Mouse (Mus musculus): ENCODE measurements around the gene Irf9.

Gene Irf9

GRCm38 (mm10) chr14:55603271-55603632 is at the start of gene Irf9:
Gene Irf9, plus strand, starts transcription at chr14:55603571.
- DNase-seq (ENCODE audit: low spot score), result no peak

GRCm38 (mm10) chr14:55554635-55555034 is 48.7 kb upstream of the Irf9 start:
- no peak for DNase-seq (ENCODE audit: low spot score)

GRCm38 (mm10) chr14:55555788-55556187 is 47.6 kb upstream of the Irf9 start:
- DNase-seq (ENCODE audit: low spot score), result no peak

- peak; percentile 48 for DNase-seq (ENCODE audit: low spot score)
Measured at GRCm38 (mm10) chr14:55557003-55557402, 46.4 kb upstream of the Irf9 start.

- no peak for DNase-seq (ENCODE audit: low spot score)
Measured at GRCm38 (mm10) chr14:55557587-55557986, 45.8 kb upstream of the Irf9 start.

- DNase-seq (ENCODE audit: low spot score), result no peak
Measured at GRCm38 (mm10) chr14:55558740-55559448, 44.5 kb upstream of the Irf9 start.

GRCm38 (mm10) chr14:55559799-55560201 is 43.6 kb upstream of the Irf9 start, which contains the start of gene Dcaf11:
Gene Dcaf11, plus strand, starts transcription at chr14:55560006.
- peak; percentile 86 for DNase-seq (ENCODE audit: low spot score)

GRCm38 (mm10) chr14:55560202-55561073 is 42.9 kb upstream of the Irf9 start, which contains the start of gene A730061H03Rik:
Gene A730061H03Rik, minus strand, starts transcription at chr14:55560406.
- DNase-seq (ENCODE audit: low spot score), result peak; percentile 95

- DNase-seq (ENCODE audit: low spot score), result no peak
Measured at GRCm38 (mm10) chr14:55561860-55562259, 41.5 kb upstream of the Irf9 start.

GRCm38 (mm10) chr14:55563249-55563648 is 40.1 kb upstream of the Irf9 start:
- no peak for DNase-seq (ENCODE audit: low spot score)

- DNase-seq (ENCODE audit: low spot score), result no peak
Measured at GRCm38 (mm10) chr14:55565748-55566147, 37.6 kb upstream of the Irf9 start.

- no peak for DNase-seq (ENCODE audit: low spot score)
Measured at GRCm38 (mm10) chr14:55567496-55567895, 35.9 kb upstream of the Irf9 start.

- no peak for DNase-seq (ENCODE audit: low spot score)
Measured at GRCm38 (mm10) chr14:55570588-55570987, 32.8 kb upstream of the Irf9 start.

- DNase-seq (ENCODE audit: low spot score), result no peak
Measured at GRCm38 (mm10) chr14:55571760-55572159, 31.6 kb upstream of the Irf9 start.

GRCm38 (mm10) chr14:55575302-55575701 is 28.1 kb upstream of the Irf9 start, which contains the start of gene Fitm1:
Gene Fitm1, plus strand, starts transcription at chr14:55575617.
- no peak for DNase-seq (ENCODE audit: low spot score)

GRCm38 (mm10) chr14:55575711-55576110 is 27.7 kb upstream of the Irf9 start:
- DNase-seq (ENCODE audit: low spot score), result no peak

- no peak for DNase-seq (ENCODE audit: low spot score)
Measured at GRCm38 (mm10) chr14:55576376-55576775, 27.0 kb upstream of the Irf9 start.

- peak; percentile 52 for DNase-seq (ENCODE audit: low spot score)
Measured at GRCm38 (mm10) chr14:55577871-55578667, 25.3 kb upstream of the Irf9 start, which contains the start of gene Psme1. Gene Psme1, plus strand, starts transcription at chr14:55578123.

- peak; percentile 31 for DNase-seq (ENCODE audit: low spot score)
Measured at GRCm38 (mm10) chr14:55578668-55579269, 24.6 kb upstream of the Irf9 start.

- no peak for DNase-seq (ENCODE audit: low spot score)
Measured at GRCm38 (mm10) chr14:55579511-55580496, 23.6 kb upstream of the Irf9 start.

All from ovary, postnatal 10 days (tissue).